Mouse (Mus musculus) cerebellum, adult 2 months (tissue): ENCODE results near the gene Klhdc8b.

ENCODE experiments used
- CTCF ChIP-seq: fragments of 200-500 bp; IDR thresholded peaks from 2 replicates; pipeline ENCODE4 v1.5.1; 2011; ENCODE audit warnings: low read depth, mild to moderate bottlenecking, control low read depth, low read length, moderate library complexity, borderline replicate concordance; ENCODE audit not compliant: insufficient read depth
- POLR2A ChIP-seq: fragments of 200-500 bp; IDR thresholded peaks from 2 replicates; pipeline ENCODE4 v1.6.1; 2011; ENCODE audit warnings: low read length, control low read depth, borderline replicate concordance; ENCODE audit not compliant: insufficient read depth

- no peak for TF ChIP-seq CTCF
- TF ChIP-seq POLR2A: no peak
Observed at GRCm38 (mm10) chr9:108469845-108470244, 8.5 kb upstream of the Klhdc8b start.
